Mouse (Mus musculus) bone marrow, adult 2 months (tissue): ENCODE measurements around the gene Stpg4.

ENCODE experiments used
- CTCF ChIP-seq: fragments of 200-500 bp; IDR thresholded peaks from 2 replicates; pipeline ENCODE4 v1.5.1; 2011; ENCODE audit warnings: low read length, control low read depth; ENCODE audit not compliant: control insufficient read depth, insufficient read depth
- POLR2A ChIP-seq: fragments of 200-500 bp; IDR thresholded peaks from 2 replicates; pipeline ENCODE4 v1.6.1; 2011; ENCODE audit warnings: low read depth, mild to moderate bottlenecking, control low read depth, low read length, borderline replicate concordance; ENCODE audit not compliant: control insufficient read depth

DNA sequence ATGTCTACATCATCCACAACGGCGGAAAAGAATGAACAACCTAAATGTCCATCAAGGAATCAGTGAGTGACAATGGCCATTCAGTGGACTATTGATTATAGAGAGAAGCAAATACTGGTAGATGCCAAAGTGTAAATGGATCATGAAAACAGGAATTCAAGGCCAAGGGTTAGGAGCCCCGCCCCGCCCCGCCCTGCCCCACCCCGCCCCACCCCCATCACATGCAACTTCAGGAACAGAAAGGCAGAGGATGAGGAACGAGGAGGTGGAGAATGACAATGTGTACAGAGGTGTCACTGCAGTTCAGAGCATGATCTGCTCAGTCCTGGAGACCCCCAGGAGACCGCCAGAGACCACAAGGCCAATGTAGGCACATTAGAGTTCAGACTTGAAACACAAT lies 42.7 kb upstream of the Stpg4 start:
- no peak for TF ChIP-seq POLR2A
- TF ChIP-seq CTCF: no peak
